Mouse (Mus musculus) intestine, embryonic 16.5 days (tissue): ENCODE data around the gene Spon1. TPM values are rescaled to one million over a fixed set of nuclear protein-coding genes. Genes with fewer than 3 reads are reported as not detected.
A peak's percentile ranks its signal among the peaks of the same experiment; 100 is the strongest.

ENCODE experiments used
- ATAC-seq: fragments of 200-750 bp; cut with Nextera tagmentation; 2 replicates; pipeline ENCODE4 v1.8.0; 2017; ENCODE audit warnings: moderate TSS enrichment, moderate library complexity
- H3K27ac ChIP-seq: fragments of 300-500 bp; sonication (generic); 2 replicates; pipeline ENCODE4 v1.5.1; 2014; ENCODE audit warnings: mild to moderate bottlenecking, low read length
- H3K27me3 ChIP-seq: fragments of 300-500 bp; sonication (generic); replicated peaks from 2 replicates; pipeline ENCODE4 v1.6.1; 2014; ENCODE audit warnings: low read length, control low read depth, mixed read lengths; ENCODE audit not compliant: control insufficient read depth, insufficient read depth
- H3K36me3 ChIP-seq: fragments of 300-500 bp; sonication (generic); 2 replicates; pipeline ENCODE4 v1.6.1; 2014; ENCODE audit warnings: low read length, control low read depth; ENCODE audit not compliant: control insufficient read depth, insufficient read depth
- H3K4me1 ChIP-seq: fragments of 300-500 bp; sonication (generic); 2 replicates; pipeline ENCODE4 v1.6.1; 2014; ENCODE audit warnings: low read length, control low read depth, mixed read lengths; ENCODE audit not compliant: control insufficient read depth, insufficient read depth
- H3K4me2 ChIP-seq: fragments of 300-500 bp; sonication (generic); 2 replicates; pipeline ENCODE4 v1.6.1; 2014; ENCODE audit warnings: low read depth, low read length, control low read depth
- H3K4me3 ChIP-seq: fragments of 300-500 bp; sonication (generic); 2 replicates; pipeline ENCODE4 v1.5.1; 2014; ENCODE audit warnings: mild to moderate bottlenecking, low read length
- H3K9ac ChIP-seq: fragments of 300-500 bp; sonication (generic); 2 replicates; pipeline ENCODE4 v1.6.1; 2014; ENCODE audit warnings: low read depth, low read length
- H3K9me3 ChIP-seq: fragments of 300-500 bp; sonication (generic); 2 replicates; pipeline ENCODE4 v1.6.1; 2016; ENCODE audit warnings: low read length, control low read depth; ENCODE audit not compliant: control insufficient read depth
- WGBS: fragments of 180-500 bp; shearing (Covaris S2); extraction: QIAGEN DNeasy Blood & Tissue Kit; methylation state at CpG from one replicate; pipeline ENCODE4 v1.1.7; 2014; 5-methylcytosine and 5-hydroxymethylcytosine counted together
- polyA plus RNA-seq: library from polyadenylated mRNA; unstranded; fragments of >200 nt; fragmentation: Nextera tagmentation; extraction: Ambion mirVana; gene quantifications from 2 replicates; pipeline ENCODE4 v1.2.1, GENCODE M21; 2015

The Spon1 gene
- polyA plus RNA-seq, 1 experiment from 2014 or later = 8.9 TPM

GRCm38 (mm10) chr7:113773436-113773835 lies 7.6 kb downstream of the Spon1 start:
- no peaks in the 10 kb centered on the region for H3K9me3 ChIP-seq
- no peak overlapping the region for H3K4me2 ChIP-seq
- H3K4me3 ChIP-seq = no peak overlapping the region
- ATAC-seq = no peak
- H3K27me3 ChIP-seq = no peaks in the 10 kb centered on the region
- no peaks in the 10 kb centered on the region for H3K4me1 ChIP-seq
- H3K36me3 ChIP-seq = no peaks in the 10 kb centered on the region
- no peak overlapping the region for H3K27ac ChIP-seq
- H3K9ac ChIP-seq = no peak overlapping the region
- WGBS = 46% methylated on average over 8 of the region's 8 CpGs

- H3K9ac ChIP-seq = no peak overlapping the region
- no peak overlapping the region for H3K4me2 ChIP-seq
- H3K27ac ChIP-seq = no peak overlapping the region
- no peaks in the 10 kb centered on the region for H3K9me3 ChIP-seq
- no peaks in the 10 kb centered on the region for H3K27me3 ChIP-seq
- no peaks in the 10 kb centered on the region for H3K4me1 ChIP-seq
- peak; percentile 79 for ATAC-seq
- WGBS = 14% methylated on average over 7 of the region's 7 CpGs
- no peak overlapping the region for H3K4me3 ChIP-seq
- H3K36me3 ChIP-seq = no peaks in the 10 kb centered on the region
These were observed 8.2 kb downstream of the Spon1 start for GRCm38 (mm10) chr7:113774039-113774438.

GRCm38 (mm10) chr7:113774906-113775305 lies 9.1 kb downstream of the Spon1 start:
- no peak for ATAC-seq
- no peaks in the 10 kb centered on the region for H3K36me3 ChIP-seq
- no peaks in the 10 kb centered on the region for H3K27me3 ChIP-seq
- H3K9me3 ChIP-seq = no peaks in the 10 kb centered on the region
- no peak overlapping the region for H3K4me3 ChIP-seq
- no peak overlapping the region for H3K27ac ChIP-seq
- WGBS = 63% methylated on average over 3 of the region's 3 CpGs
- no peak overlapping the region for H3K9ac ChIP-seq
- H3K4me2 ChIP-seq = no peak overlapping the region
- no peaks in the 10 kb centered on the region for H3K4me1 ChIP-seq

GRCm38 (mm10) chr7:113778546-113778945 lies 12.7 kb downstream of the Spon1 start:
- ATAC-seq = no peak
- H3K27me3 ChIP-seq = no peaks in the 10 kb centered on the region
- no peaks in the 10 kb centered on the region for H3K4me1 ChIP-seq
- H3K27ac ChIP-seq = no peak overlapping the region
- H3K4me3 ChIP-seq = no peak overlapping the region
- WGBS = 86% methylated on average over 6 of the region's 6 CpGs
- no peaks in the 10 kb centered on the region for H3K9me3 ChIP-seq
- H3K4me2 ChIP-seq = no peak overlapping the region
- no peaks in the 10 kb centered on the region for H3K36me3 ChIP-seq
- no peak overlapping the region for H3K9ac ChIP-seq

GRCm38 (mm10) chr7:113780286-113780685 lies 14.5 kb downstream of the Spon1 start:
- no peaks in the 10 kb centered on the region for H3K4me1 ChIP-seq
- 85% methylated on average over 5 of the region's 5 CpGs for WGBS
- no peak for ATAC-seq
- H3K27me3 ChIP-seq = no peaks in the 10 kb centered on the region
- no peaks in the 10 kb centered on the region for H3K9me3 ChIP-seq
- no peaks in the 10 kb centered on the region for H3K36me3 ChIP-seq
- H3K9ac ChIP-seq = no peak overlapping the region
- no peak overlapping the region for H3K4me2 ChIP-seq
- no peak overlapping the region for H3K4me3 ChIP-seq
- H3K27ac ChIP-seq = no peak overlapping the region

- H3K36me3 ChIP-seq = no peaks in the 10 kb centered on the region
- no peak overlapping the region for H3K4me3 ChIP-seq
- no peaks in the 10 kb centered on the region for H3K9me3 ChIP-seq
- H3K27ac ChIP-seq = no peak overlapping the region
- no peaks in the 10 kb centered on the region for H3K27me3 ChIP-seq
- 61% methylated on average over 5 of the region's 5 CpGs for WGBS
- ATAC-seq = no peak
- H3K4me2 ChIP-seq = no peak overlapping the region
- H3K9ac ChIP-seq = no peak overlapping the region
- H3K4me1 ChIP-seq = 0 out of 2 replicates have a peak, but pooled peaks cover 3% of the 10 kb centered on the region
These were observed 26.2 kb downstream of the Spon1 start for GRCm38 (mm10) chr7:113791991-113792390.

GRCm38 (mm10) chr7:113792871-113793270 lies 27.1 kb downstream of the Spon1 start:
- Histone ChIP-seq H3K9ac (no peak overlapping the region), H3K4me1 (0 out of 2 replicates have a peak, but pooled peaks cover 3% of the 10 kb centered on the region), H3K27ac (no peak overlapping the region), H3K4me2 (no peak overlapping the region), H3K4me3 (no peak overlapping the region), H3K36me3 (no peaks in the 10 kb centered on the region), H3K27me3 (no peaks in the 10 kb centered on the region), H3K9me3 (no peaks in the 10 kb centered on the region)
- ATAC-seq = no peak
- 70% methylated on average over 3 of the region's 3 CpGs for WGBS

- Histone ChIP-seq H3K4me2 (no peak overlapping the region), H3K4me1 (0 out of 2 replicates have a peak, but pooled peaks cover 3% of the 10 kb centered on the region), H3K9ac (no peak overlapping the region), H3K27ac (no peak overlapping the region), H3K9me3 (no peaks in the 10 kb centered on the region), H3K36me3 (no peaks in the 10 kb centered on the region), H3K27me3 (no peaks in the 10 kb centered on the region), H3K4me3 (no peak overlapping the region)
- 59% methylated on average over 5 of the region's 5 CpGs for WGBS
- no peak for ATAC-seq
These were observed 29.4 kb downstream of the Spon1 start for GRCm38 (mm10) chr7:113795209-113795608.

- no peak overlapping the region for H3K4me3 ChIP-seq
- H3K27me3 ChIP-seq = no peaks in the 10 kb centered on the region
- 0 out of 2 replicates have a peak, but pooled peaks cover 3% of the 10 kb centered on the region for H3K4me1 ChIP-seq
- 71% methylated on average over 4 of the region's 4 CpGs for WGBS
- H3K27ac ChIP-seq = peak overlapping the region; percentile 29; the same call in 1 of the 2 replicates
- H3K9ac ChIP-seq = no peak overlapping the region
- peak; percentile 95 for ATAC-seq
- H3K9me3 ChIP-seq = no peaks in the 10 kb centered on the region
- no peaks in the 10 kb centered on the region for H3K36me3 ChIP-seq
- H3K4me2 ChIP-seq = no peak overlapping the region
These were observed 31.3 kb downstream of the Spon1 start for GRCm38 (mm10) chr7:113797134-113797533.

GRCm38 (mm10) chr7:113798605-113799255 lies 32.9 kb downstream of the Spon1 start:
- no peak overlapping the region for H3K27ac ChIP-seq
- 88% methylated on average over 6 of the region's 6 CpGs for WGBS
- H3K27me3 ChIP-seq = no peaks in the 10 kb centered on the region
- H3K4me2 ChIP-seq = no peak overlapping the region
- H3K36me3 ChIP-seq = no peaks in the 10 kb centered on the region
- no peak overlapping the region for H3K4me3 ChIP-seq
- H3K9ac ChIP-seq = no peak overlapping the region
- ATAC-seq = no peak
- H3K9me3 ChIP-seq = no peaks in the 10 kb centered on the region
- H3K4me1 ChIP-seq = 0 out of 2 replicates have a peak, but pooled peaks cover 3% of the 10 kb centered on the region
